Mouse (Mus musculus) hindbrain, embryonic 10.5 days (tissue): ENCODE data around the gene Stpg4. TPM values are rescaled to one million over a fixed set of nuclear protein-coding genes. Genes with fewer than 3 reads are reported as not detected.
A peak's percentile ranks its signal among the peaks of the same experiment; 100 is the strongest.

Experiments
- DNase-seq: peaks from one replicate; pipeline ENCODE4 v3.0.0-alpha.2; 2017; ENCODE audit warnings: low spot score
- H3K27ac ChIP-seq: fragments of 300-500 bp; sonication (generic); 2 replicates; pipeline ENCODE4 v1.5.1; 2016; ENCODE audit warnings: mild to moderate bottlenecking, moderate library complexity
- H3K27me3 ChIP-seq: fragments of 300-500 bp; sonication (generic); 2 replicates; pipeline ENCODE4 v1.6.1; 2016; ENCODE audit warnings: mild to moderate bottlenecking; ENCODE audit not compliant: poor library complexity, insufficient read depth, severe bottlenecking
- H3K36me3 ChIP-seq: fragments of 300-500 bp; sonication (generic); 2 replicates; pipeline ENCODE4 v1.6.1; 2016; ENCODE audit warnings: mild to moderate bottlenecking, moderate library complexity
- H3K4me1 ChIP-seq: fragments of 300-500 bp; sonication (generic); replicated peaks from 2 replicates; pipeline ENCODE4 v1.6.1; 2016; ENCODE audit warnings: mild to moderate bottlenecking
- H3K4me3 ChIP-seq: fragments of 300-500 bp; sonication (generic); 2 replicates; pipeline ENCODE4 v1.5.1; 2016; ENCODE audit warnings: mild to moderate bottlenecking, moderate library complexity
- H3K9me3 ChIP-seq: fragments of 300-500 bp; sonication (generic); 2 replicates; pipeline ENCODE4 v1.6.1; 2016; ENCODE audit warnings: mild to moderate bottlenecking, moderate library complexity
- WGBS: fragments of 180-500 bp; shearing (Covaris S2); methylation state at CpG from one replicate; pipeline ENCODE4 v1.1.7; 2016; 5-methylcytosine and 5-hydroxymethylcytosine counted together
- polyA plus RNA-seq: library from polyadenylated mRNA; unstranded; fragments of >200 nt; fragmentation: Nextera tagmentation; extraction: Ambion mirVana; gene quantifications from 2 replicates; pipeline ENCODE4 v1.2.1, GENCODE M21; 2016

Gene Stpg4
- polyA plus RNA-seq, 1 experiment from 2014 or later, result not detected

GRCm38 (mm10) chr17:87387068-87387467, 40.5 kb downstream of the Stpg4 start:
- no peaks in the 10 kb centered on the region for H3K9me3 ChIP-seq
- DNase-seq, result no peak
- H3K4me3 ChIP-seq, result no peak overlapping the region
- no peaks in the 10 kb centered on the region for H3K27me3 ChIP-seq
- WGBS, result 44% methylated on average over 5 of the region's 5 CpGs
- H3K27ac ChIP-seq, result 0 out of 2 replicates have a peak overlapping the region, but pooled peaks have one; percentile 6
- H3K36me3 ChIP-seq, result no peaks in the 10 kb centered on the region
- H3K4me1 ChIP-seq, result peaks cover 14% of the 10 kb centered on the region

- Histone ChIP-seq H3K9me3 (no peaks in the 10 kb centered on the region), H3K4me3 (no peak overlapping the region), H3K27ac (peak overlapping the region; percentile 29; the same call in 1 of the 2 replicates), H3K27me3 (no peaks in the 10 kb centered on the region), H3K36me3 (no peaks in the 10 kb centered on the region), H3K4me1 (peaks cover 18% of the 10 kb centered on the region)
- DNase-seq, result no peak
- WGBS, result 63% methylated on average over 3 of the region's 3 CpGs
Observed at GRCm38 (mm10) chr17:87385835-87386234, 41.7 kb downstream of the Stpg4 start.

GRCm38 (mm10) chr17:87380681-87381080, 46.9 kb downstream of the Stpg4 start:
- no peaks in the 10 kb centered on the region for H3K9me3 ChIP-seq
- WGBS, result 83% methylated on average over 9 of the region's 9 CpGs
- H3K4me3 ChIP-seq, result no peak overlapping the region
- H3K27me3 ChIP-seq, result no peaks in the 10 kb centered on the region
- peaks cover 58% of the 10 kb centered on the region for H3K4me1 ChIP-seq
- peak overlapping the region; percentile 85; the same call in 1 of the 2 replicates for H3K27ac ChIP-seq
- DNase-seq, result no peak
- no peaks in the 10 kb centered on the region for H3K36me3 ChIP-seq

- Histone ChIP-seq H3K36me3 (no peaks in the 10 kb centered on the region), H3K4me1 (peaks cover 64% of the 10 kb centered on the region), H3K9me3 (no peaks in the 10 kb centered on the region), H3K27me3 (no peaks in the 10 kb centered on the region), H3K27ac (peak overlapping the region; percentile 85), H3K4me3 (no peak overlapping the region)
- DNase-seq, result no peak
- WGBS, result 62% methylated on average over 10 of the region's 10 CpGs
Observed at GRCm38 (mm10) chr17:87379821-87380220, 47.7 kb downstream of the Stpg4 start.

- no peak for DNase-seq
Observed at GRCm38 (mm10) chr17:87379160-87379624, 48.3 kb downstream of the Stpg4 start.

GRCm38 (mm10) chr17:87378354-87379159, 49.0 kb downstream of the Stpg4 start:
- peak; percentile 40 for DNase-seq
- peaks cover 65% of the 10 kb centered on the region for H3K4me1 ChIP-seq
- H3K9me3 ChIP-seq, result no peaks in the 10 kb centered on the region
- H3K4me3 ChIP-seq, result no peak overlapping the region
- no peaks in the 10 kb centered on the region for H3K36me3 ChIP-seq
- H3K27ac ChIP-seq, result peak overlapping the region; percentile 85
- H3K27me3 ChIP-seq, result no peaks in the 10 kb centered on the region
- WGBS, result 55% methylated on average over 16 of the region's 16 CpGs

More at GRCm38 (mm10) chr17:87379160-87379624, 48.3 kb downstream of the Stpg4 start:
- Histone ChIP-seq H3K4me1 (peaks cover 65% of the 10 kb centered on the region), H3K27ac (peak overlapping the region; percentile 85), H3K4me3 (no peak overlapping the region), H3K9me3 (no peaks in the 10 kb centered on the region), H3K36me3 (no peaks in the 10 kb centered on the region), H3K27me3 (no peaks in the 10 kb centered on the region)
- WGBS, result 82% methylated on average over 11 of the region's 11 CpGs

GRCm38 (mm10) chr17:87377536-87377935, 50.0 kb downstream of the Stpg4 start:
- WGBS, result 51% methylated on average over 6 of the region's 6 CpGs
- DNase-seq, result peak; percentile 49

GRCm38 (mm10) chr17:87376831-87377471, 50.6 kb downstream of the Stpg4 start:
- H3K4me3 ChIP-seq, result no peak overlapping the region
- WGBS, result 69% methylated on average over 6 of the region's 6 CpGs
- H3K27me3 ChIP-seq, result no peaks in the 10 kb centered on the region
- no peaks in the 10 kb centered on the region for H3K36me3 ChIP-seq
- H3K4me1 ChIP-seq, result peaks cover 65% of the 10 kb centered on the region
- peak; percentile 58 for DNase-seq
- peak overlapping the region; percentile 85 for H3K27ac ChIP-seq
- H3K9me3 ChIP-seq, result no peaks in the 10 kb centered on the region

More at GRCm38 (mm10) chr17:87377536-87377935, 50.0 kb downstream of the Stpg4 start:
- Histone ChIP-seq H3K36me3 (no peaks in the 10 kb centered on the region), H3K27ac (peak overlapping the region; percentile 85), H3K4me1 (peaks cover 65% of the 10 kb centered on the region), H3K27me3 (no peaks in the 10 kb centered on the region), H3K9me3 (no peaks in the 10 kb centered on the region), H3K4me3 (no peak overlapping the region)

GRCm38 (mm10) chr17:87375941-87376511, 51.5 kb downstream of the Stpg4 start:
- Histone ChIP-seq H3K4me3 (no peak overlapping the region), H3K4me1 (peaks cover 63% of the 10 kb centered on the region), H3K27ac (peak overlapping the region; percentile 85), H3K9me3 (no peaks in the 10 kb centered on the region), H3K27me3 (no peaks in the 10 kb centered on the region), H3K36me3 (no peaks in the 10 kb centered on the region)
- WGBS, result 69% methylated on average over 10 of the region's 10 CpGs
- no peak for DNase-seq

GRCm38 (mm10) chr17:87373327-87373726, 54.2 kb downstream of the Stpg4 start:
- H3K36me3 ChIP-seq, result no peaks in the 10 kb centered on the region
- no peak for DNase-seq
- no peaks in the 10 kb centered on the region for H3K9me3 ChIP-seq
- H3K4me1 ChIP-seq, result peaks cover 58% of the 10 kb centered on the region
- H3K4me3 ChIP-seq, result no peak overlapping the region
- no peak overlapping the region; the same call in 1 of the 2 replicates for H3K27ac ChIP-seq
- no peaks in the 10 kb centered on the region for H3K27me3 ChIP-seq
- WGBS, result 90% methylated on average over 9 of the region's 9 CpGs

GRCm38 (mm10) chr17:87372189-87372588, 55.4 kb downstream of the Stpg4 start:
- Histone ChIP-seq H3K4me1 (peaks cover 58% of the 10 kb centered on the region), H3K9me3 (no peaks in the 10 kb centered on the region), H3K36me3 (no peaks in the 10 kb centered on the region), H3K4me3 (no peak overlapping the region), H3K27me3 (no peaks in the 10 kb centered on the region), H3K27ac (no peak overlapping the region)
- DNase-seq, result no peak
- 80% methylated on average over 7 of the region's 7 CpGs for WGBS

GRCm38 (mm10) chr17:87369270-87369759, 58.2 kb downstream of the Stpg4 start:
- WGBS, result 77% methylated on average over 18 of the region's 18 CpGs
- no peaks in the 10 kb centered on the region for H3K9me3 ChIP-seq
- DNase-seq, result no peak
- H3K4me3 ChIP-seq, result no peak overlapping the region
- peak overlapping the region; percentile 54; the same call in 1 of the 2 replicates for H3K27ac ChIP-seq
- peaks cover 58% of the 10 kb centered on the region for H3K4me1 ChIP-seq
- no peaks in the 10 kb centered on the region for H3K27me3 ChIP-seq
- H3K36me3 ChIP-seq, result no peaks in the 10 kb centered on the region
